Mouse (Mus musculus): ENCODE results near the gene Etl4.

Etl4 gene

GRCm38 (mm10) chr2:20763511-20764212, 854.1 kb downstream of the Etl4 start:
- DNase-seq (ENCODE audit: low spot score) = no peak

GRCm38 (mm10) chr2:20764566-20765090, 855.0 kb downstream of the Etl4 start:
- DNase-seq (ENCODE audit: low spot score) = no peak

- no peak for DNase-seq (ENCODE audit: low spot score)
Observed at GRCm38 (mm10) chr2:20768681-20769080, 859.1 kb downstream of the Etl4 start.

- no peak for DNase-seq (ENCODE audit: low spot score)
Observed at GRCm38 (mm10) chr2:20770171-20770570, 860.6 kb downstream of the Etl4 start.

- DNase-seq (ENCODE audit: low spot score) = no peak
Observed at GRCm38 (mm10) chr2:20774462-20774861, 864.9 kb downstream of the Etl4 start.

GRCm38 (mm10) chr2:20776171-20776704, 866.7 kb downstream of the Etl4 start:
- DNase-seq (ENCODE audit: low spot score) = no peak

- DNase-seq (ENCODE audit: low spot score) = no peak
Observed at GRCm38 (mm10) chr2:20777931-20778330, 868.4 kb downstream of the Etl4 start.

GRCm38 (mm10) chr2:20779484-20780381, 870.2 kb downstream of the Etl4 start:
- DNase-seq (ENCODE audit: low spot score) = peak; percentile 26

GRCm38 (mm10) chr2:20801236-20801890, 891.8 kb downstream of the Etl4 start:
- DNase-seq (ENCODE audit: low spot score) = no peak

- DNase-seq (ENCODE audit: low spot score) = no peak
Observed at GRCm38 (mm10) chr2:20811506-20811905, 901.9 kb downstream of the Etl4 start.

GRCm38 (mm10) chr2:20813986-20814385, 904.4 kb downstream of the Etl4 start:
- DNase-seq (ENCODE audit: low spot score) = no peak

- DNase-seq (ENCODE audit: low spot score) = no peak
Observed at GRCm38 (mm10) chr2:20818226-20818625, 908.6 kb downstream of the Etl4 start.

GRCm38 (mm10) chr2:20826258-20826657, 916.7 kb downstream of the Etl4 start:
- DNase-seq (ENCODE audit: low spot score) = no peak

GRCm38 (mm10) chr2:20830882-20831281, 921.3 kb downstream of the Etl4 start:
- DNase-seq (ENCODE audit: low spot score) = no peak

- no peak for DNase-seq (ENCODE audit: low spot score)
Observed at GRCm38 (mm10) chr2:20831608-20832406, 922.2 kb downstream of the Etl4 start.

GRCm38 (mm10) chr2:20849346-20849745, 939.8 kb downstream of the Etl4 start:
- DNase-seq (ENCODE audit: low spot score) = no peak
